Mouse (Mus musculus) forebrain, postnatal 0 days (tissue): ENCODE data around the gene Hist1h3g. TPM values are rescaled to one million over a fixed set of nuclear protein-coding genes. Genes with fewer than 3 reads are reported as not detected.
A peak's percentile ranks its signal among the peaks of the same experiment; 100 is the strongest.
"Not testable (repeated sequence)": the region's sequence is repeated elsewhere in the genome, so short reads cannot be mapped to it uniquely, and the experiment has no call there.

Source experiments
- ATAC-seq: fragments of 200-750 bp; cut with Nextera tagmentation; 2 replicates; pipeline ENCODE4 v1.8.0; 2017; ENCODE audit warnings: mild to moderate bottlenecking, moderate library complexity
- DNase-seq: peaks from one replicate; pipeline ENCODE4 v3.0.0-alpha.2; 2015
- H3K27ac ChIP-seq: fragments of 300-500 bp; sonication (generic); 2 replicates; pipeline ENCODE4 v1.5.1; 2014; ENCODE audit warnings: low read depth, mild to moderate bottlenecking, antibody characterized with exemption, low read length, moderate library complexity, mixed read lengths
- H3K27me3 ChIP-seq: fragments of 300-500 bp; sonication (generic); 2 replicates; pipeline ENCODE4 v1.6.1; 2014; ENCODE audit warnings: mild to moderate bottlenecking, low read length, mixed read lengths; ENCODE audit not compliant: insufficient read depth
- H3K36me3 ChIP-seq: fragments of 300-500 bp; sonication (generic); 2 replicates; pipeline ENCODE4 v1.6.1; 2014; ENCODE audit warnings: mild to moderate bottlenecking, moderate library complexity; ENCODE audit not compliant: insufficient read depth
- H3K4me1 ChIP-seq: fragments of 300-500 bp; sonication (generic); 2 replicates; pipeline ENCODE4 v1.6.1; 2014; ENCODE audit warnings: antibody characterized with exemption; ENCODE audit not compliant: insufficient read depth
- H3K4me2 ChIP-seq: fragments of 300-500 bp; sonication (generic); 2 replicates; pipeline ENCODE4 v1.6.1; 2014; ENCODE audit warnings: low read depth, mild to moderate bottlenecking, moderate library complexity
- H3K4me3 ChIP-seq: fragments of 300-500 bp; sonication (generic); 2 replicates; pipeline ENCODE4 v1.5.1; 2014; ENCODE audit warnings: low read depth, low read length, mixed read lengths
- H3K9ac ChIP-seq: fragments of 300-500 bp; sonication (generic); 2 replicates; pipeline ENCODE4 v1.6.1; 2014; ENCODE audit warnings: mild to moderate bottlenecking
- H3K9me3 ChIP-seq: fragments of 300-500 bp; sonication (generic); 2 replicates; pipeline ENCODE4 v1.6.1; 2016; ENCODE audit warnings: low read length
- CTCF ChIP-seq: sonication (generic); IDR thresholded peaks from 2 replicates; pipeline ENCODE4 v1.5.1; 2016; ENCODE audit warnings: antibody characterized with exemption, control low read depth, low read depth
- WGBS: fragments of 180-500 bp; shearing (Covaris S2); extraction: QIAGEN DNeasy Blood & Tissue Kit; methylation state at CpG from one replicate; pipeline ENCODE4 v1.1.7; 2014; 5-methylcytosine and 5-hydroxymethylcytosine counted together
- polyA plus RNA-seq: library from polyadenylated mRNA; unstranded; fragments of >200 nt; fragmentation: Nextera tagmentation; extraction: Ambion mirVana; gene quantifications from 2 replicates; pipeline ENCODE4 v1.2.1, GENCODE M21; 2015
- total RNA-seq: library from RNA; depleted of rRNA; stranded (reverse); fragments of >200 nt; gene quantifications from 2 replicates; pipeline ENCODE4 v1.2.3, GENCODE M21; 2014

Gene Hist1h3g
- total and polyA plus RNA-seq, 2 experiments from 2014 or later = 0.50 to 116 TPM

DNA sequence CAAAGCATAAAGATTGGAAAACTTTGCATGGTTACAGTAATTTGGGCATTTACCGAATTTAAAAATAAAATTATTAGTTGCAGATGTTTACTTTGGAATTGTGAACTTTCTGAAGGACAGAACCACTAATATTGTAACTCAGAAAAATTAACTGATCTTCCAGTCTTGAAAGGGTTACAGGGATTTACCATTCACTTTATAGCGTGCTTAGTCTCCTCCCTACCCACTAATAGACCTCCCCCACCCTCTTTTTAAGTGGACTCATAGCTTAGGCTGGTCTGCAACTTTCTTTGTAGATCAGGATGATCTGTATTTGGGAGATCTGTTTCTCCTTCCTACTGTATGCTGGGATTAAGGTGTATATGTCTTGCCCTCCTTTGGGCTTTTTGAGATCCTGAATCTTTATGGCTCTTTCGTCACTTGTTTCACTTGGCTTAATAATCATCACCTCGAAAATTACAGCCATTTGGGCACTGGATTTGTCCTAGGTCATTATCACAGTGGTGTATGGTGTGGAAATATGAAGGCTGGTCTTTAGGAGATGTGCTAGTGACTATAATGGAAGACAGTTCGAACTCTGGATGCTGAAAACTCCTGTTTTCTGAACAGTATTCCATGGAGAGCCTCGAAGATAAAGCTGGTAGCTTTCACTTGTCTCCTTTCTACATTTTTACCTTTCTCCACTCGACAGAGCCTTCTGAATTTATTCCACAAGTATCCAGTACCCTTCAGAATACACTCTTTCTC lies 1.0 kb downstream of the Hist1h3g start:
- H3K9me3 ChIP-seq = no peaks in the 10 kb centered on the region
- no peak for TF ChIP-seq CTCF
- H3K4me1 ChIP-seq = peaks cover 22% of the 10 kb centered on the region
- H3K4me3 ChIP-seq = peak overlapping the region; percentile 47
- peak overlapping the region; percentile 72; the same call in 1 of the 2 replicates for H3K4me2 ChIP-seq
- no peaks in the 10 kb centered on the region for H3K36me3 ChIP-seq
- no peaks in the 10 kb centered on the region for H3K27me3 ChIP-seq
- H3K9ac ChIP-seq = peak overlapping the region; percentile 18; the same call in 1 of the 2 replicates
- 15% methylated on average over 7 of the region's 7 CpGs for WGBS
- no peak for ATAC-seq
- no peak for DNase-seq
- H3K27ac ChIP-seq = no peak overlapping the region

DNA sequence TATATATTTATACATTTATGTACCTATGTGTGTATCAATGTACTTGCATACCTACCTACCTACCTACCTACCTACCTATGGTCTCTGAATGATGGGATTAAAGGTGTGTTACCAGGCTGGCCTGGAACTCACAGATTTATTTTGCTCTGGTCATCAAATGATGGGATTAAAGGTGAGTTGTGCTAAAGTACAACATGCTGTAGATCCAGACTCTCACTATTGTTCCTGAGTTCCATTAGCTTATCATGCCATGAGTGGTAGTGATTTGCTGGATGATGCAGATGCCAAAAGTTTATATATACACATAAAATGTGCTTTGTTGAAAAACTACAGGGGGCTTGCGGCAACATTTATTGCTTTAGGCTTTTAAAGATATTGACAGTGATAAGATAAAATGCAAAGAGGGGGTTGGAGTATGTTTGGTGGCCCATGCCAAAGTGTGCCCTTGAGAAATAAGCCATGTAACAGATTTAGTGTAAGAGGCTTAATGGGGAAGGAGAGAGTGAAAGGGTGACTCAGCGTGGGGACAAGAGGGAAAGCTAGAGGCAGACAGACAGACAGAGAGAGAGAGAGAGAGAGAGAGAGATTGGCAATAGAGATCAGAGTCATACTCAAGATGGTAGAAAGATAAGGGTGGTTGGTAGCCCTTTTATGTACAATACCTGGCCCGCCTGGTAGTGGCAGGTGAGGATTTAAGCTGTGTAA lies 1.9 kb downstream of the Hist1h3g start:
- ATAC-seq = no peak
- H3K4me1 ChIP-seq = peaks cover 19% of the 10 kb centered on the region
- TF ChIP-seq CTCF = no peak
- no peak overlapping the region for H3K9ac ChIP-seq
- H3K4me3 ChIP-seq = no peak overlapping the region
- no peaks in the 10 kb centered on the region for H3K9me3 ChIP-seq
- 77% methylated on average over 3 of the region's 3 CpGs for WGBS
- no peak for DNase-seq
- no peak overlapping the region for H3K27ac ChIP-seq
- no peak overlapping the region for H3K4me2 ChIP-seq
- no peaks in the 10 kb centered on the region for H3K27me3 ChIP-seq
- H3K36me3 ChIP-seq = no peaks in the 10 kb centered on the region

DNA sequence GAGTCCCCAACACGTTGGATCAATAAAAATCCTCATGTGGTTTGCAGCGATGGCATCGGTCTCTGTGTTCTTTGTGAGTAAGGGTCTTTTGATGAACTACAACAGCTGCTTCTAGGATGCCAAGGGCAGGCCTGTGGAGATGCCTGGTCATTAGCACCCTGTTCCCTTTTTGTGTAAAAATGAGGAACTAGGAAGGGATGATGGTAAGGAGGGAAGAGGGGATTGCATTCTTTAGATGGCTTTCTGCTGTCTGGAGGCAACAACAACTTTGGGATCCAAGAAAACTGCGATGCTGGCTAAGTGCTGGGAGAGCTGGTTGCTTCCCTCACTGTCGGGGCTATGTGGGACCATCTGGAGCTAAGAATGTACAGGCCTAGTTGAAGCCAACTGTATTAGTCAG lies 3.0 kb downstream of the Hist1h3g start:
- H3K4me3 ChIP-seq = no peak overlapping the region
- no peak overlapping the region for H3K9ac ChIP-seq
- H3K4me1 ChIP-seq = peaks cover 12% of the 10 kb centered on the region
- no peak overlapping the region for H3K4me2 ChIP-seq
- H3K9me3 ChIP-seq = no peaks in the 10 kb centered on the region
- H3K27me3 ChIP-seq = no peaks in the 10 kb centered on the region
- no peak overlapping the region for H3K27ac ChIP-seq
- WGBS = 80% methylated on average over 5 of the region's 5 CpGs
- ATAC-seq (no peak), DNase-seq (no peak)
- no peaks in the 10 kb centered on the region for H3K36me3 ChIP-seq
- no peak for TF ChIP-seq CTCF

DNA sequence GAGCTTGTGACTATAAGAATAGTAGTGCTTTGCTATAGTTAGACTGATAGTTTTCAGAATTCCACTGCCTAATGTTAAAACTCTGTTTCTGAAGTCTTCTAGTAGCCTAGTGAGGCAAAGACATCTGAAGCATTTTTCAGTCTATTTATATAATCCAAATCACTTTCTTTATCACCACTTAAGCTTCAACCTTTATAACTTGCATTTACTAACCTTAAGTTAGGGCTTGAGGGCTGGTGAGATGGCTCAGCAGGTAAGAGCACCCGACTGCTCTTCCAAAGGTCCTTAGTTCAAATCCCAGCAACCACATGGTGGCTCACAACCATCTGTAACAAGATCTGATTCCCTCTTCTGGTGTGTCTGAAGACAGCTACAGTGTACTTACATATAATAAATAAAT lies 4.6 kb downstream of the Hist1h3g start:
- not testable (repeated sequence) for H3K9me3 ChIP-seq, ATAC-seq, DNase-seq, H3K4me1 ChIP-seq, H3K27me3 ChIP-seq, H3K4me2 ChIP-seq, H3K9ac ChIP-seq, H3K27ac ChIP-seq, H3K36me3 ChIP-seq, H3K4me3 ChIP-seq
- 71% methylated on average over 1 of the region's 1 CpGs for WGBS

- H3K27me3 ChIP-seq = no peaks in the 10 kb centered on the region
- DNase-seq = no peak
- TF ChIP-seq CTCF = no peak
- WGBS = 80% methylated on average over 3 of the region's 3 CpGs
- no peak overlapping the region for H3K4me2 ChIP-seq
- H3K27ac ChIP-seq = no peak overlapping the region
- no peaks in the 10 kb centered on the region for H3K9me3 ChIP-seq
- H3K36me3 ChIP-seq = no peaks in the 10 kb centered on the region
- H3K4me3 ChIP-seq = no peak overlapping the region
- H3K4me1 ChIP-seq = 0 out of 2 replicates have a peak, but pooled peaks cover 4% of the 10 kb centered on the region
- no peak overlapping the region for H3K9ac ChIP-seq
- ATAC-seq = no peak
These were observed 6.3 kb downstream of the Hist1h3g start for GRCm38 (mm10) chr13:23541497-23541896.

DNA sequence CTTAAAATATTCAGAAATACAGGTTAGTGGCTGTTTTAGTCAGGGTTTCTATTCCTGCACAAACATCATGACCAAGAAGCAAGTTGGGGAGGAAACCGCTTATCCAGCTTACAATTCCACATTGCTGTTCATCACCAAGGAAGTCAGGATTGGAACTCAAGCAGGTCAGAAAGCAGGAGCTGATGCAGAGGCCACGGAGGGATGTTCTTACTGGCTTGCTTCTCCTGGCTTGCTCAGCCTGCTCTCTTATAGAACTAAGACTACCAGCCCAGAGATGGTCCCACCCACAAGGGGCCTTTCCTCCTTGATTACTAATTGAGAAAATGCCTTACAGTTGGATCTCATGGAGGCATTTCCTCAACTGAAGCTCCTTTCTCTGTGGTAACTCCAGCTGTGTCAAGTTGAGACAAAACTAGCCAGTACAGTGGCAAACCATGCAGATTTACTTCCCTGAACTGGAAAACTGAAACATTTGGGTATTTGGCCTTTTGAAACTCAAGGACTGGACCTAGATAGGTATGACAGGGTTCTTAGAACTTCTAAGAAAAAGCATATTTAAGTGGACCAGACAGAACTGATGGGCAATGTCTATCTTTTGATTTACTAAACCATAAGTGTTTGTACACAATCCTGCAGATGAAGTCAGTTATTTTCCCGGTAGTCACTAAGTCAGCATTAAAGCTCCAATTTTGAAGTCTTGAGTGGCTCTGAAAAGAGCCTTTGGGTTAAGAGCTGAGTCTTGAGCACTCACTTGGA lies 7.2 kb downstream of the Hist1h3g start:
- H3K27ac ChIP-seq, H3K9me3 ChIP-seq, H3K4me1 ChIP-seq, ATAC-seq, H3K36me3 ChIP-seq, DNase-seq, H3K27me3 ChIP-seq: not testable (repeated sequence)
- Histone ChIP-seq H3K9ac (peak overlapping the region; percentile 44; the same call in 1 of the 2 replicates), H3K4me2 (peak overlapping the region; percentile 74), H3K4me3 (peak overlapping the region; percentile 41)
- 4% methylated on average over 3 of the region's 3 CpGs for WGBS

DNA sequence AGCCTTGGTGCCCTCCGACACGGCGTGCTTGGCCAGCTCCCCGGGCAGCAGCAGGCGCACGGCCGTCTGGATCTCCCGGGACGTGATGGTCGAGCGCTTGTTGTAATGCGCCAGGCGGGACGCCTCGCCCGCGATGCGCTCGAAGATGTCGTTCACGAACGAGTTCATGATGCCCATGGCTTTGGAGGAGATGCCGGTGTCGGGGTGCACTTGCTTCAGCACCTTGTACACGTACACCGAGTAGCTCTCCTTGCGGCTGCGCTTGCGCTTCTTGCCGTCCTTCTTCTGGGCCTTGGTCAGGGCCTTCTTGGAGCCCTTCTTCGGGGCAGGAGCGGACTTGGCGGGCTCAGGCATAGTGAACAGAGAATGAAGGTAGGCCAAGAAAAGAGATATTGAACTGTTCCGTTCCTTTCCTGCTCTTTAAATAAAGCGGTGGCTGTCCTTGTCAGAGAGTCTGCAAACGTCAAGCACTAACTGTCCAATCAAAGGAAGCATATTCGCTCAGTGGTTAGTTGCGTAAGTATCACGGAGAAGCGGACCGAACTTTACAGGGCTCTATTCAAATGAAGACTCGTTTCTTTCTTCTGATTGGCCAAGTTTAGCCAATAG lies 7.9 kb downstream of the Hist1h3g start, which contains the start of gene Hist1h2bh:
TSS of gene Hist1h2bh (minus strand) at position 394 of the 609 bp plus-strand sequence.
- Histone ChIP-seq H3K4me3 (peak within 1 kb of the TSS; percentile 46), H3K4me2 (peak within 1 kb of the TSS; percentile 74), H3K9ac (peak within 1 kb of the TSS; percentile 66), H3K27ac (peak within 1 kb of the TSS; percentile 86)
- H3K36me3 ChIP-seq, H3K9me3 ChIP-seq, H3K4me1 ChIP-seq, H3K27me3 ChIP-seq: not testable (repeated sequence)
- DNase-seq = peak; percentile 89
- peak; percentile 91 for ATAC-seq
- 2% methylated on average over 29 of the region's 42 CpGs for WGBS
